Mouse (Mus musculus): ENCODE data around the gene Fam89a. TPM values are rescaled to one million over a fixed set of nuclear protein-coding genes. Genes with fewer than 3 reads are reported as not detected.

The Fam89a gene
- polyA plus RNA-seq, 1 experiment from 2014 or later: 1.6 TPM

DNA sequence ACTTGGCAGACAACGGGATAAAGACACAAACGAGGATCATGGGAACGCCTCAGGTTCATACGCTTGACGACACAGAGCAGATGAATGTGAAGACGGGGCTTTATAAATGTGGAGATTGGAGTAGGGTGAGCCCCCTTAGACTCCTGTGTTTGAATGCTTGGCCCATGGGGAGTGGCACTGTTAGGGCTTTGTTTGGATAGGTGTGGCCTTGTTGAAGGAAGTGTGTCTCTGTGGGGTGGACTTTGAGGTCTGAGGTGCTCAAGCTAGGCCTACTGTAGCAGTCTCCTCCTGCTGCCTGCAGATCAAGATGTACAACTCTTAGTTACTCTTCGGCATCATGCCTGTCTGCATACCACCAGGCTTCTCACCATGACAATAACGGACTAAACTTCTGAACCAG, 45.8 kb downstream of the Fam89a start:
- no peak for ATAC-seq (replicated peaks; ENCODE audit: extremely low read depth, insufficient read depth, low FRiP score)
- no peaks in the 10 kb centered on the region for H3K9me3 ChIP-seq (replicated peaks; ENCODE audit: control insufficient read depth, low read length)
- H3K27me3 ChIP-seq (ENCODE audit: control insufficient read depth, insufficient read depth, low read length): no peaks in the 10 kb centered on the region
- peaks cover 5% of the 10 kb centered on the region; the same call in 1 of the 2 replicates for H3K36me3 ChIP-seq (ENCODE audit: control insufficient read depth, insufficient read depth)
- H3K4me2 ChIP-seq (ENCODE audit: low read depth, low read length): no peak overlapping the region
- H3K4me1 ChIP-seq (ENCODE audit: control insufficient read depth, insufficient read depth, low read length): no peaks in the 10 kb centered on the region
- no peak overlapping the region for H3K27ac ChIP-seq (ENCODE audit: low read length)
- 95% methylated on average over 8 of the region's 8 CpGs for WGBS
- H3K9ac ChIP-seq (ENCODE audit: low read length): no peak overlapping the region
- H3K4me3 ChIP-seq (ENCODE audit: low read length): no peak overlapping the region

DNA sequence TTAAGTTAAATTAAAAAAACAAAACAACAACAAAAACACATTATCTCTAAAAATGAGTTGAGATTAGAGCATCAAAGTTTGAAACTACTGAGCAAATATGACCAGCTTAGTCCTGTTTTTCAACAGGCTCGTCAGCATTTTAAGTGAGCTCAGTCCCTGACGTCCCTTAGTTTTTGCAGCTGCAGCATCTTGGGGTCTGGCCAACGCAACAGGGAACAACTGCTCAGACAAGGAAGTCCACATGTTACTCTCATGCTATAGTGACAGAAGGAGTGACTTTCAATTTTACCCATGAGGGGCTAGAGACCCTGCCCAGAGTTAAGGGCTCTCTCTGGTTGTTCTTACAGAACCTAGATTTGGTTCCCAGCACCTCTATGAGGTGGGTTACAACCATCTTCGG, 47.3 kb downstream of the Fam89a start:
- Histone ChIP-seq H3K9ac (ENCODE audit: low read length) (no peak overlapping the region), H3K4me2 (ENCODE audit: low read depth, low read length) (no peak overlapping the region), H3K36me3 (ENCODE audit: control insufficient read depth, insufficient read depth) (peaks cover 3% of the 10 kb centered on the region; the same call in 1 of the 2 replicates), H3K27ac (ENCODE audit: low read length) (no peak overlapping the region), H3K9me3 (replicated peaks; ENCODE audit: control insufficient read depth, low read length) (no peaks in the 10 kb centered on the region), H3K4me1 (ENCODE audit: control insufficient read depth, insufficient read depth, low read length) (no peaks in the 10 kb centered on the region), H3K27me3 (ENCODE audit: control insufficient read depth, insufficient read depth, low read length) (no peaks in the 10 kb centered on the region), H3K4me3 (ENCODE audit: low read length) (no peak overlapping the region)
- no peak for ATAC-seq (replicated peaks; ENCODE audit: extremely low read depth, insufficient read depth, low FRiP score)
- 82% methylated on average over 4 of the region's 4 CpGs for WGBS

DNA sequence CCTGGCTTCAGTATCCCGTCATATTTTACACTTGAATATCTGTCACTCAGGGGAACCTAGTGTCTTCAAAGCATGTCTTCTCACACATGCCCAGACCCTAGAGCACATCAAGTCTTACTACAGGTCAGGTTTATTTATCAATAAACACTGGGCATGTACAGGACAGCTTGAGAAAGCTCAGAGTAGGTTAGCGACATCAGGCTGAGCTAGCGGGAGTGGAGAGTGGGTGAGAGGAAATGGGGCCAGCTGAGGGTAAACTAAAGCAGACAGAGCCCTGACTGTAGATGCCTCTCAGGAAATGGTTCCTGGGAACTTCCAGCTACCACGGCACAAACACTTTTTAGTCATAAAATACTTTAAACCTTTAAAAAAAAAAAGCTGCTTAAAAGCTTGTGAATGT, 48.1 kb downstream of the Fam89a start:
- no peak overlapping the region for H3K4me3 ChIP-seq (ENCODE audit: low read length)
- H3K27me3 ChIP-seq (ENCODE audit: control insufficient read depth, insufficient read depth, low read length): no peaks in the 10 kb centered on the region
- no peaks in the 10 kb centered on the region for H3K9me3 ChIP-seq (replicated peaks; ENCODE audit: control insufficient read depth, low read length)
- peaks cover 8% of the 10 kb centered on the region for H3K36me3 ChIP-seq (ENCODE audit: control insufficient read depth, insufficient read depth)
- no peak overlapping the region for H3K9ac ChIP-seq (ENCODE audit: low read length)
- H3K4me2 ChIP-seq (ENCODE audit: low read depth, low read length): no peak overlapping the region
- no peaks in the 10 kb centered on the region for H3K4me1 ChIP-seq (ENCODE audit: control insufficient read depth, insufficient read depth, low read length)
- WGBS: 56% methylated on average over 4 of the region's 4 CpGs
- no peak overlapping the region for H3K27ac ChIP-seq (ENCODE audit: low read length)
- no peak for ATAC-seq (replicated peaks; ENCODE audit: extremely low read depth, insufficient read depth, low FRiP score)

DNA sequence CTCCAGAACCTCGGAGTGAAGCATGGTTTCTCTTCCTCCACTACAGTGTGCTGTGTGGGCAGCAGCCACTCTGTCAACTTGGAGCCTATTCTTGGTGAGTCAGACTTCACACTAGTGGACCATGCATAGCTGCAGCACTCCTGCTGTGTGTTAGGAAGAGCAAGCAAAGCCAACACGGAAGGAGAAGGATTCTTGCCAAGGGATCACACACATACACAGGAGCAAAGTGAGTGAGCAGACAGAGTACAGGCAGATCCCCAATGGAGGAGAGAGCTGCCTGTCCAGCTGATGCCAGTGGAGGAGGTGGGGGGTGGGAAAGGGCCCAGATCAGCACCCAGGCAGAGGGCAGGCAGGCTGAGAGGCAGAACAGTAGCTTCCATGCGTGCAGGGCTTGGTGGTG, 49.4 kb downstream of the Fam89a start:
- Histone ChIP-seq H3K4me1 (ENCODE audit: control insufficient read depth, insufficient read depth, low read length) (no peaks in the 10 kb centered on the region), H3K36me3 (ENCODE audit: control insufficient read depth, insufficient read depth) (peaks cover 11% of the 10 kb centered on the region), H3K27ac (ENCODE audit: low read length) (no peak overlapping the region), H3K4me3 (ENCODE audit: low read length) (no peak overlapping the region), H3K4me2 (ENCODE audit: low read depth, low read length) (no peak overlapping the region), H3K27me3 (ENCODE audit: control insufficient read depth, insufficient read depth, low read length) (no peaks in the 10 kb centered on the region), H3K9me3 (replicated peaks; ENCODE audit: control insufficient read depth, low read length) (no peaks in the 10 kb centered on the region), H3K9ac (ENCODE audit: low read length) (no peak overlapping the region)
- ATAC-seq (replicated peaks; ENCODE audit: extremely low read depth, insufficient read depth, low FRiP score): no peak
- WGBS: 78% methylated on average over 3 of the region's 3 CpGs

DNA sequence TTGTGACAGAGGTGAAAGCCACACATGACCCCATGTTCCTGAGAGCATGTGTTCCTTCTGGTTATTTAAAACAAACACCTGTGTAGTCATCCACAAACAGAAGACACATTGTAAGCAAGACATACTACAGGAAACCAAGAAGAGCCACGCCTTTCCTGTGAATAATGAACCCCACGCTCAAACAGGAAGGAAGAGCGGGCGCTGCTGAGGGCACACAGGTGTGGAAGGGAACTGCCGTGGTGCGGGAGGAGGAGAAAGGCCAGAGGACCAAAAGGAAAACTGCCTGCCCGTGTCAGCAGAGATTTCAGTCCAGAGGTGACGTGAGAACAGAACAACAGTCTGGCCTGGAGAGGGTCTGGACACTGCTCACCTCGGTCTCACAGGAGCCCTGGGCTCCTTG, 50.6 kb downstream of the Fam89a start:
- no peak overlapping the region for H3K4me3 ChIP-seq (ENCODE audit: low read length)
- 75% methylated on average over 9 of the region's 9 CpGs for WGBS
- H3K27ac ChIP-seq (ENCODE audit: low read length): no peak overlapping the region
- H3K27me3 ChIP-seq (ENCODE audit: control insufficient read depth, insufficient read depth, low read length): no peaks in the 10 kb centered on the region
- no peak overlapping the region for H3K9ac ChIP-seq (ENCODE audit: low read length)
- H3K9me3 ChIP-seq (replicated peaks; ENCODE audit: control insufficient read depth, low read length): no peaks in the 10 kb centered on the region
- H3K4me2 ChIP-seq (ENCODE audit: low read depth, low read length): no peak overlapping the region
- no peaks in the 10 kb centered on the region for H3K4me1 ChIP-seq (ENCODE audit: control insufficient read depth, insufficient read depth, low read length)
- H3K36me3 ChIP-seq (ENCODE audit: control insufficient read depth, insufficient read depth): peaks cover 11% of the 10 kb centered on the region
- ATAC-seq (replicated peaks; ENCODE audit: extremely low read depth, insufficient read depth, low FRiP score): 0 out of 2 replicates have a peak, but pooled peaks have one; percentile 64

DNA sequence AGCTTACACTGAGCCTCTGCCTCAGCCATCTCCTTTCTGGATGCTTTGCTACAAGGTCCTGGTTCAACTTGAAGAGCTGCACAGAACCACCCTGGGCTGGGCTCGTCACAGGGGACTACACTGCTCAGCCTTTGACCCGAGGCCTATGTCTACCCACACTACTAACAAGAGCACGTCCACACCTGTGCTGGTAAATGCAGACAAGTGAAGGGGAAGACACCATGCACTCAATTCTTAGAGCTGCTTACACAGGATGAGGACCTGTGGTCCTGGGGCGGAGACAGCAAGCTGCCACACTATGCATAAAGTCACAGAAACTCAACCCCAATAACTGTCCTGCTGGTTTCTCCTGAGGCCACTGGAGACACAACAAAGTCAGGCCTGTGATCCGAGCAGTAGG, 51.4 kb downstream of the Fam89a start:
- H3K36me3 ChIP-seq (ENCODE audit: control insufficient read depth, insufficient read depth): peaks cover 11% of the 10 kb centered on the region
- no peaks in the 10 kb centered on the region for H3K4me1 ChIP-seq (ENCODE audit: control insufficient read depth, insufficient read depth, low read length)
- ATAC-seq (replicated peaks; ENCODE audit: extremely low read depth, insufficient read depth, low FRiP score): no peak
- no peak overlapping the region for H3K4me2 ChIP-seq (ENCODE audit: low read depth, low read length)
- H3K9me3 ChIP-seq (replicated peaks; ENCODE audit: control insufficient read depth, low read length): no peaks in the 10 kb centered on the region
- WGBS: 85% methylated on average over 5 of the region's 5 CpGs
- no peaks in the 10 kb centered on the region for H3K27me3 ChIP-seq (ENCODE audit: control insufficient read depth, insufficient read depth, low read length)
- H3K9ac ChIP-seq (ENCODE audit: low read length): no peak overlapping the region
- H3K27ac ChIP-seq (ENCODE audit: low read length): no peak overlapping the region; the same call in 1 of the 2 replicates
- no peak overlapping the region for H3K4me3 ChIP-seq (ENCODE audit: low read length)

DNA sequence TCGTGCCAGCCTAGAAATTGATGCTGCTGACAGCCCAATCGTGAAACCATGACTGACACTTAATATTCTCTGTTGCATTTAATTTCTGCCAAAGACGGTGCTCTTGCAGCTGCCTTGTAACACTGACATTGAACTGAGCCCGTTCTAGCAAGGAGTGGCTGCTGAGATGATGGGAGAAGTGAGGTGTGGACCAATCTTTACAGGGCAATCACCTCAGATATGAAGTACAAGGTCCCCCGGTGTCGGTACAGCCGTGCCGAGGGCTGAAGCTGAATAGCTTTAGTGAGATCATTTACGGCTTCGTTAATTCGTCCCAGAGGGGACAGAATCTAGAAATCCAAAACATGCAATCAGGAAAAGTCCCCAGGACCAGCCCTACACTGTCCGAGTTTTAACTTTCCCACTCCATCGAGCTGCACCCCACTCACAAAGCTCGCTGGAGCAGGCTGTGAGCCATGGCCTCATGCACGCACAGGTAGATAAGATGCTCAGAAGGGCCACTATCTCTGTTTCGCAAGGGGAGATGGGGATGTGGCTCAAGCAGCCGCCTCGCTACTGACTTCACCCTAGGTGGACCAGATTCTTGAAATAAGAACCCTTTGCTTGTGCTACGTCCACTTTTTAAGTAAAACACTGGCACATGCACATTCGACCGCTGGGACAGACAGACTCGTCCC, 56.1 kb downstream of the Fam89a start:
- Histone ChIP-seq H3K27me3 (ENCODE audit: control insufficient read depth, insufficient read depth, low read length) (no peaks in the 10 kb centered on the region), H3K36me3 (ENCODE audit: control insufficient read depth, insufficient read depth) (peaks cover 17% of the 10 kb centered on the region), H3K9me3 (replicated peaks; ENCODE audit: control insufficient read depth, low read length) (no peaks in the 10 kb centered on the region), H3K4me2 (ENCODE audit: low read depth, low read length) (no peak overlapping the region), H3K4me3 (ENCODE audit: low read length) (no peak overlapping the region), H3K4me1 (ENCODE audit: control insufficient read depth, insufficient read depth, low read length) (no peaks in the 10 kb centered on the region), H3K27ac (ENCODE audit: low read length) (no peak overlapping the region), H3K9ac (ENCODE audit: low read length) (no peak overlapping the region)
- 89% methylated on average over 22 of the region's 22 CpGs for WGBS
- no peak for ATAC-seq (replicated peaks; ENCODE audit: extremely low read depth, insufficient read depth, low FRiP score)

DNA sequence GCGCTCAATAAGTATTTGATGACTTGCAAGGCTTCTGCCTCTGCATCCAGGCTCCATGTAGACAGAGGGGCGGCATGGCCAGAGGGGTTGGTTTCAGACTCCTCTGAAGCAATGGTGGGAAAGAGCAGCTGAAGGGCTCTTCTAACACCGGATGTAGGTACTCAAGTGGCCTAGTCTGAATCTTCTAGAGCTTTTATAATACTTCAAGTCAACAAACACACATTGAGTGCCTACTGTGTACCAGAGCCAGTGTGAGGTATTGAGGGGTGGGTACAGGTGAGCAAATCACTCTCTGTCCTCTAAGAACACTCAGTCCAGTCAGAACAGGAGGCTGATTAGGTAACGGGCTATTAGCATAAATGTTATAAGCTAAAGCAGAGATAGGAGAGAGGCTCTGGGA, 59.9 kb downstream of the Fam89a start:
- no peak overlapping the region for H3K9ac ChIP-seq (ENCODE audit: low read length)
- no peak overlapping the region for H3K27ac ChIP-seq (ENCODE audit: low read length)
- no peaks in the 10 kb centered on the region for H3K4me1 ChIP-seq (ENCODE audit: control insufficient read depth, insufficient read depth, low read length)
- no peaks in the 10 kb centered on the region for H3K9me3 ChIP-seq (replicated peaks; ENCODE audit: control insufficient read depth, low read length)
- no peak overlapping the region for H3K4me2 ChIP-seq (ENCODE audit: low read depth, low read length)
- ATAC-seq (replicated peaks; ENCODE audit: extremely low read depth, insufficient read depth, low FRiP score): no peak
- no peak overlapping the region for H3K4me3 ChIP-seq (ENCODE audit: low read length)
- peaks cover 11% of the 10 kb centered on the region; the same call in 1 of the 2 replicates for H3K36me3 ChIP-seq (ENCODE audit: control insufficient read depth, insufficient read depth)
- H3K27me3 ChIP-seq (ENCODE audit: control insufficient read depth, insufficient read depth, low read length): no peaks in the 10 kb centered on the region
- 93% methylated on average over 4 of the region's 4 CpGs for WGBS
